Mouse (Mus musculus): ENCODE data around the gene H60b.
A peak's percentile ranks its signal among the peaks of the same experiment; 100 is the strongest.
"Not testable (repeated sequence)": the region's sequence is repeated elsewhere in the genome, so short reads cannot be mapped to it uniquely, and the experiment has no call there.

The H60b gene

GRCm38 (mm10) chr10:22165328-22166003 is 7.1 kb downstream of the H60b start:
- DNase-seq (ENCODE audit: low spot score in 2 of 2) = not testable (repeated sequence)

DNA sequence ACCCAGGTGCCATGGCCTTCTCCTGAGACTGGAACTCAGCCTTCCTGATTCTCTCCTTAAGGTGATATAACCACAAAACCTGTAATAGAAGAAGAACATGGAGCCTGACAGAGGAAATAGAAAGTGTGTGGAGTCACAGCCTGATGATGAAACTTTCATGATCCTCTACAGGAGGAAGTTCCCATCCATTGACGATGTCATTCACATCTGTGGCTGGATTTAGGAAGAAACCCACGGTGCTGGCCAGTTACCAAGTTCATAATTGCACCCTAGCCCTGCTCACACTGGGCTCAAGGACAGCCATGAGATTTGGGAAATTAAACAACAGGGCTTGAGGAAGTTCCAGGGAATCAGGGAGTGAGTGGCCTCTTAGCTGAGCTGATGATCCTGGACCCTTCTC is 7.6 kb downstream of the H60b start:
- not testable (repeated sequence) for DNase-seq (ENCODE audit: low spot score in 2 of 2)

- not testable (repeated sequence) for DNase-seq (ENCODE audit: low spot score in 2 of 2)
These were observed 8.7 kb downstream of the H60b start for GRCm38 (mm10) chr10:22167061-22167460.

DNA sequence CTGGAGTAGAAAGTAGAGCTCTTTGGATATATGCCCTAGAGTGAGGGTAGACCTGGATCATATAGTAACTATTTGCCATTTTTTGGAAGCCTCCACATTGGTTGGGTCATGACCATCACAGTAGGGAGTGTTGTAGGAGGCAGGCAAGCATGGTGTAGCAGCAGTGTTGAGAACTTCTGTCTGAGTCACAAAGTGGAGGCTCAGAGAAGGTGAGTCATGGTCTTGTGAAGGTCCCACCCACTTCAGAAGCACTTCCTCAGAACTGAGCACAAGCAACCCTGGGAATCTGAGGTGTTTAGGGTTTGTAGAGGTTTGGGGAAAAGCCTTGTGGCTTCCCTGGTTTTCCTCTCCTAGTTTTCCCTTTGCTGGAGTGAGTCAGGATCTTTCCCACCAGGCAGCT is 10.7 kb downstream of the H60b start:
- DNase-seq (ENCODE audit: low spot score in 2 of 2) = not testable (repeated sequence)

GRCm38 (mm10) chr10:22172431-22173334 is 14.3 kb downstream of the H60b start:
- DNase-seq (ENCODE audit: low spot score in 2 of 2) = not testable (repeated sequence)

DNA sequence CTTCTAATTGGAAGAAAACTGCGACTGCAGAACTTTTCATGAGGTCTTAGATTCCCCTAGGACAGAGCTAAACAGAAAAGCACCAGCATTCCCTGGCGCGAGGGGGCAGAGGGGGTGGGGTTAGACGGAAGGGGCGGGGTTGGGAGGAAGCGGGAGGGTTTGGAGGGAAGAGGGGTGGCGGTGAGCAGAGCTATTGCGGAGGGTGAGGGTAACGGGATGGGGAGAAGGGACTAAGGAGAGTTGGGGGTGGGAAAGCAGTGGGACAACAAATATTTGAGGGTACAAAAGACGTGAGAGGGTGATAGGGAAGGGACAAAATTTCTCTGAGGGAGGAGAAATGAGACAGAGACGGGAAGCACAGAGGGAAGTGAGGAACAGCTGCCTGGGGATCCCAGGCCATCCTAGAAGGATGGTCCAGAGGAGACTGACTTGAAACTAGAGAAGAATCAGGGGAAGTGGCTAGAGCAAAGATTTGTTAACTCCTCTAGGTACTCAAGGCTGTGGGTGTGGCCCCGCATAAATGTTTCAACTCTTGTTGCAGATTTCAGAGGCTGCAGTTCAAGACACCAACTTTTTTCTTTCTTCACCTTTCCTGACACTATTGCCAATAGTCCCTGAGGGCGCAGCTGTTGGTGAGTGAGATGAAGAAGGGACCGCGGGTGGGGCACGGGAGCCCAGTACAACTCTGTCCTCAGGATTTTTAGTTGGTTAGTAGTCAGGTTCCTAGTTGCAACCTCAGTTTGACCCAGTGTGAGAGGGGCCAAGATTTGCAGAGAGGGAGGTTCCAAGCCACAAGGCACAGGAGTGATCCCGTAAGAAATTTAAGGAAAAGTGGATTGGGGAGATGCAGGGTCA is 15.2 kb downstream of the H60b start:
- DNase-seq (ENCODE audit: low spot score in 2 of 2) = not testable (repeated sequence)

DNA sequence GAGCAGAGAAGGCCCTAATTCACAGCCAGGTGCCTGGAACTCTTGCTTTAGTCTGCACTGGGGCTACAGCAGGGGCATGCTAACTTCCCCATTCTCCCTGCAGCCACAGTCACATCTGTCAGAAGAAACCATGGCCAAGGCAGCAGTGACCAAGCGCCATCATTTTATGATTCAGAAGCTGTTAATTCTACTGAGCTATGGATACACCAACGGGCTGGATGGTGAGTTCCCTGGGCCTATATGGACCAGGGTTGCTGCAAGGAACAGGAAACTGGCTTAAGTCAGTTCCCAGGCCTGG is 15.8 kb downstream of the H60b start:
- DNase-seq (ENCODE audit: low spot score in 2 of 2) = not testable (repeated sequence)

GRCm38 (mm10) chr10:22176515-22176914 is 18.1 kb downstream of the H60b start:
- not testable (repeated sequence) for DNase-seq (ENCODE audit: low spot score in 2 of 2)

DNA sequence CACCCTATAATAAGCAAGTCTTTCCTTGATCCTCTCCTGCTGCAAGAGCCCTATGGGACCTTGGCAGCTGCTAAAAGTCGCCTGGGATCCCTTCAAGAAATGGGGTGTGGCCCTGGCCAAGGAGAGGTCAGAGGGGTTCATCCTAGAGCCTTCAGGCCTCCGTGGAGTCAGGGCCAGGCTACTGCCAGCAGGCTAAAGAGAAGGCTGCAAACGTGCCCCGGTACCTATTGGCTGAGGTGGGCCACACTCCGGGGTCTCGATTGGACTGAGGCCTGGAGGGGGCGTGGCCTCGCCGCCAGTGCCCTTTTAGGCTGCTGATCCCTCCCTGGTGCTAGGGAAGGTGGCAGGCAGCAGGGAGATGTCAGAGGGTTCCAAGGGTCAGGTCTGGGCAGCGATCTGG is 32.6 kb downstream of the H60b start:
- DNase-seq (ENCODE audit: low spot score in 2 of 2) = not testable (repeated sequence)

- not testable (repeated sequence) for DNase-seq (ENCODE audit: low spot score in 2 of 2)
These were observed 43.0 kb downstream of the H60b start for GRCm38 (mm10) chr10:22201352-22201751.

DNA sequence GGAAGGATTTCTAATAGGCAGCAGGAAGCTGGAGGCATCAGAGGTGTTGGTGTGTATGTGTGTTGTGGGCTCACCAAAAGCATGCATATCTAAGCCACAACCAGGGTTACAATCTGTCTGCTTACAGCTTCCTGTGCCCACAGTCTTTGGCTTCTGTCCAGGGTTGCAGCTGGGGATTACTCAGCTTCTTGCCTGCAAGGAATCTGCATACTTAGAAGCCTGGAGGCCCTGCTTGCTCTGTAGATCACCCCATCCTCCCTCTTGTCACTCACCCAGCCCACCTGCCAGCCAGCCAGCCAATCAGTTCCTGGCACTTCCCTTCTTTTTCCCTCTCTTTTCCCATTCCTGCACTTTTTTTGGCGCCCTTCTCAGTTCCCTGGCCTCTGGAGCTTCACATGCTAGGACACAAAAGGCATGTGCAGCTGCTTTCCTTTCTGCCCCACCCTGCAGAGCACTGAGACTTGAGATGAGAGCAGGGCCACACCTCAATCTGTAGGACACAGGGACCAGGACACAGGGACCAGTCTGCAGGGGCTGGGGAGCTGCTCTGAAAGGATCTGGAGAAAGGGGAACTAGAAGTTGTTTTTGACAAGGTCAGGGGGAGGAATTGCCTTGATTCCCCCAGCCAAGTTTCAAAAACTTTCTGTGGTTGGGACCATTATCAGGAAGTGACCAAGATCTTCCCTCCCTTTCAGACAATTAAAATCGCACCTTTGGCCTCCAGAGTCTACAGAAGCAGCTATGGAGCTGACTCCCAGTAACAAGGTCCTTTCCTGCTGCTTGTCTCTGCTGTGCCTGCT is 44.6 kb downstream of the H60b start:
- not testable (repeated sequence) for DNase-seq (ENCODE audit: low spot score in 2 of 2)

- DNase-seq (ENCODE audit: low spot score in 2 of 2) = not testable (repeated sequence)
These were observed 48.1 kb downstream of the H60b start for GRCm38 (mm10) chr10:22206443-22206842.

DNA sequence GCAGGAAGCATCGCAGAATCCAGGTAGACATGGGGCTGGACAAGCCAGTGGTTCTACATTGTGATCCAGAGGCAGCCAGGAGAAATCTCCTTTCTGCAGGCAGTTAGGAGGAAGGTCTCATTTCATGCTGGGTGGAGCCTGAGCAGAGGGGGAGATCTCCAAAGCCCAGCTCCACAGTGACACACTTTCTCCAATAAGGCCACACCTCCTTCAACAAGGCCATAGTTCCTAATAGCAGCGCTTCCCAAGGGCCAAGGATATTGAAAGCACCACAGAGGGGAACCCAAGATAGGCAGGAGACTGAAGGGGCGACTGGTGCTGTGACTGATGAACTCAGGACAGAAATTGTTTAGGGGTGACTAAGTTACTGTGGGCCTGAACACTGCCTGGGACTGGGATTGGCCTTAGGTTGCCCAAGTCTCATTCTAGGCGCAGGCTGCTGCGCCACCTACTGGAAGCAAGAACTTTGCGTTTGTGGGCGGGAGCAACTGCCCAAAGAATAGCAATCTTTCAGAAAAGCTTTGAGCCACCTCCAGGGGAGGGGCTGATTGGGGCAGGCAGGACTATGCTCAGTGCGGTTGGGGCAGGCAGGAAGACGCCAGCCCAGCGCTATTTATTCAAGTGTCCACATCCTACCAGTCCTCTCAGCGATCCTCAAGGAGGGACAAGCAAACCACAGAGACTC is 53.8 kb downstream of the H60b start:
- peak; percentile 26 to 69 for DNase-seq (ENCODE audit: low spot score in 2 of 2)

- not testable (repeated sequence) for DNase-seq (ENCODE audit: low spot score in 2 of 2)
These were observed 65.3 kb downstream of the H60b start for GRCm38 (mm10) chr10:22223474-22224349.

DNA sequence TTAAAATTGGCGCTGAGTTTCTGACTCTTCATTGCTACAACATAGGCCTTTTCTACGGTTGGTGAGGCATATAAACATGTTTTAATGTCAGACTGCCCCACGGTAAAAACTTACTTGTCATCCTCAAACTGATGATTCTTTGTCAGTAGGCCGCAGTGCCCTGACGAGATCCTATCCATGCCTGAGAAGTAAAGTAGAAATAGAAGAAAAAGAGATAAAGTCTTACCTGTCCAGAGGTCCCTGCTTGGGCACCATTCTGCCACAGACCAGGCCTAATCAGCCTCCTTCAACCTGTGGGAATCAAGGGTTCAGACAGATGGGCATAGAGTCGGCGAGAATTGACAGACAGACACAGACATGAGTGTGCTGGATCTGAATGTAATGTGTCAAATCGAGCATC is 106.7 kb downstream of the H60b start:
- DNase-seq (ENCODE audit: low spot score in 2 of 2) = no peak

GRCm38 (mm10) chr10:22270879-22271786 is 112.7 kb downstream of the H60b start:
- DNase-seq (ENCODE audit: low spot score in 2 of 2) = not testable (repeated sequence)

DNA sequence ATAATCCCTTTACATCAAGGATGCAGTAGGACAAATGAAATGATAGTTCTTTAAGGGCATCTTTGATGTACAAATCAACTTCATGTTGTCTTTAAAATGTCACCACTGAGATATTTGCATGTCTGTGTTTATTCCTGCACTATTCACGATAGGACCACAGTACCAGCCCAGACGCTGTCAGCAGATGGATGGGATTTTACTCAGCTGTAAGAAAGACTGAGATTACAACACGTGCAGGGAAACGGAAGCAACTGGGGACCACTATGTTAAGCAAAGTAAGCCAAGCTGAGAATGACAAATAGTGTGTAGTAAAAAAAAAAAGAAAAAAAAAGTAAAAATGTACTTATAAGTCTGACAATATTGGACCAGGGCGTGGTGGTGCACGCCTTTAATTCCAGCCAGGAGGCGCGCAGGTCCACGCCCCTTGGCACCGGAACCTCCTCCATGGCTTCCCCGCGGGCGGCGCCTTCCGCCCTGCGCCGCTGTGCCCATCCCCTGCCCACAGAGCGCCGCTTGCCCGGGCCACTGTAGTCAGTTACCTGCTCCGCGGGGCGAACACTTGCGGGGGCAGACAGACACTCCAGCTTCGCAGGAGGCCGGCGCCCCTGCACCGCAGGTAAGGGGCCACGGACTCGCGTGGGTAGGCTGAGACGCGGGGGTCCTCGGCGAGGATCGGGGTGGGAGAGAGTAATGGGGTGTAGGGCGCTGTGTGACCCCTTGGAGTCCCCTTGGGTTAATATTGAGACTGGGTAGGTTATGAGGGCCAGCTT is 114.7 kb downstream of the H60b start:
- not testable (repeated sequence) for DNase-seq (ENCODE audit: low spot score in 2 of 2)

All from spleen, postnatal 4 days (tissue).